Mouse (Mus musculus): Measurements from ENCODE around the gene Cep104. TPM values are rescaled to one million over a fixed set of nuclear protein-coding genes. Genes with fewer than 3 reads are reported as not detected.

The Cep104 gene
- polyA plus RNA-seq (2012; rRNA removed): 3.3 and 3.9 TPM in 2 replicates
- polyA plus RNA-seq (2014; fragmentation: Nextera tagmentation; extraction: Ambion mirVana): 5.1 and 6.3 TPM in 2 replicates

DNA sequence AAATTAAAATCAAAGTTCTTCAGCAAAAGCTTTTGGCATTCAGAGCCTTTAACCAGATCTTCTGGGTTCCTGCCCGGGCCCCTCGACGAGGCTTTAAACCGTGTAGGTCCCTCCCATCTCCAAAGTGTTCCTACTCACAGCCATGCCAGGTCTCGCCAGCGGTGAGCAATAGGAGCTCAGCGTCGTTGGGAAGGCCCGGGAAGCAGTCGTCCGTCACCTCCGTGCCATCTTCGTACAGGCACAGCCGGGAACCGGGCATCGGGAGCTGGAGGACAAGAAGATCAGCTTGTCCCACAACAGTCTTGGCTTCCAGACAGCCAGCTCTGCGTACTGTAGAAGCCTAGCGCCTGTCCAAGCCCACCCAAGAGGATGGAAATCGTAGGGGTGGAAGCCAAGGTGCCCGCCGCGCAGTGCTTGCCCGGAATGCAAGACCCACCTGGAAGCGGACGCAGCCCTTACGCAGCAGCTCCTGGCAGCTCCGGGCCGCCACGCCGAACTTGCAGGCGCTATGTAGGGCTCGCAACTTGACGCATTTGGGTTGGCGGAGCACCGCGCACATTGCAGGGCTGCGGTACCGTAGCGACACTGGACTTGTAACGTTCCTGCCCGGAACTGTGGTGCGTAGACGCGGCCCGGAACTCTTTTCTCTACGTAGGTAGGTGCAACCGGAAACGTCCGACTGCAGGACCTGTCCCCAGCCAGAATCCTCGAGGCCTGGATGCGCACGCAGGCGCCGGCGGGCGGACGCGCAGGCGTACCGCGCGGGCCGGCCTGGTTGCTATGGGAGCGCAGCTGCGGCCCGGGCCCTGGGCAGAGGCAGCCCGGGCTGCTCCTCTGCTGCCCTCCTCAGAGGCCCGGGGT, at the start of gene Cep104, which contains the start of gene Dffb:
TSS of gene Cep104 (plus strand) at position 764 of the 861 bp plus-strand sequence.
TSS of gene Dffb (minus strand) at position 696 of the 861 bp plus-strand sequence.
- H3K27me3 ChIP-seq (ENCODE audit: control insufficient read depth, insufficient read depth, low read length): no peaks in the 10 kb centered on the region
- ATAC-seq (ENCODE audit: insufficient read depth) (peak; percentile 96), DNase-seq (ENCODE audit: low read depth in 3 of 3, low spot score in 3 of 3) (peak; percentile 81 to 85 (median 83))
- peak within 1 kb of the TSS; percentile 84 to 97 for H3K4me3 ChIP-seq (ENCODE audit: insufficient read depth in 1 of 2, low read depth in 2 of 2, low read length in 2 of 2)
- peak within 1 kb of the TSS; percentile 97 for H3K4me2 ChIP-seq (ENCODE audit: low read depth)
- H3K36me3 ChIP-seq (replicated peaks; ENCODE audit: control insufficient read depth, insufficient read depth, low read depth): no peaks in the 10 kb centered on the region
- peak within 1 kb of the TSS; percentile 37 for H3K27ac ChIP-seq
- TF ChIP-seq EP300 (IDR thresholded peaks at IDR 0.05; ENCODE audit: low read depth) (no peak), CTCF (IDR thresholded peaks at IDR 0.05; ENCODE audit: low read depth) (no peak)
- H3K4me1 ChIP-seq (replicated peaks; ENCODE audit: control insufficient read depth in 2 of 2, insufficient read depth in 2 of 2, low read length in 1 of 2): peaks cover 14 to 17% of the 10 kb centered on the region in 2 experiments
- H3K9ac ChIP-seq (replicated peaks): peak within 1 kb of the TSS; percentile 89
- H3K9me3 ChIP-seq (ENCODE audit: control insufficient read depth, low read length): no peaks in the 10 kb centered on the region
- 1% methylated on average over 68 of the region's 68 CpGs for WGBS (ENCODE audit: insufficient replicate concordance)

- Histone ChIP-seq H3K4me2 (ENCODE audit: low read depth) (no peak overlapping the region), H3K27ac (no peak overlapping the region), H3K27me3 (ENCODE audit: control insufficient read depth, insufficient read depth, low read length) (no peaks in the 10 kb centered on the region), H3K4me1 (replicated peaks; ENCODE audit: control insufficient read depth in 2 of 2, insufficient read depth in 2 of 2, low read length in 1 of 2) (no peaks in the 10 kb centered on the region), H3K9me3 (ENCODE audit: control insufficient read depth, low read length) (no peaks in the 10 kb centered on the region), H3K4me3 (ENCODE audit: insufficient read depth in 1 of 2, low read depth in 2 of 2, low read length in 2 of 2) (no peak overlapping the region), H3K36me3 (replicated peaks; ENCODE audit: control insufficient read depth, insufficient read depth, low read depth) (no peaks in the 10 kb centered on the region), H3K9ac (replicated peaks) (no peak overlapping the region)
- WGBS (ENCODE audit: insufficient replicate concordance): 67% methylated on average over 11 of the region's 11 CpGs
- DNase-seq (ENCODE audit: low read depth in 3 of 3, low spot score in 3 of 3) (no peak), ATAC-seq (ENCODE audit: insufficient read depth) (no peak)
- TF ChIP-seq EP300 (IDR thresholded peaks at IDR 0.05; ENCODE audit: low read depth): no peak
- no peak for TF ChIP-seq CTCF (IDR thresholded peaks at IDR 0.05; ENCODE audit: low read depth)
Observed at GRCm38 (mm10) chr4:153928772-153929299, 46.2 kb upstream of the Cep104 start.

GRCm38 (mm10) chr4:153929425-153929824, 45.6 kb upstream of the Cep104 start:
- ATAC-seq (ENCODE audit: insufficient read depth) (no peak), DNase-seq (ENCODE audit: low read depth in 3 of 3, low spot score in 3 of 3) (no peak)
- no peaks in the 10 kb centered on the region for H3K9me3 ChIP-seq (ENCODE audit: control insufficient read depth, low read length)
- H3K4me1 ChIP-seq (replicated peaks; ENCODE audit: control insufficient read depth in 2 of 2, insufficient read depth in 2 of 2, low read length in 1 of 2): no peaks in the 10 kb centered on the region
- H3K4me2 ChIP-seq (ENCODE audit: low read depth): no peak overlapping the region
- no peaks in the 10 kb centered on the region for H3K36me3 ChIP-seq (replicated peaks; ENCODE audit: control insufficient read depth, insufficient read depth, low read depth)
- no peaks in the 10 kb centered on the region for H3K27me3 ChIP-seq (ENCODE audit: control insufficient read depth, insufficient read depth, low read length)
- WGBS (ENCODE audit: insufficient replicate concordance): 53% methylated on average over 10 of the region's 10 CpGs
- H3K4me3 ChIP-seq (ENCODE audit: insufficient read depth in 1 of 2, low read depth in 2 of 2, low read length in 2 of 2): no peak overlapping the region
- no peak overlapping the region for H3K27ac ChIP-seq
- TF ChIP-seq CTCF (IDR thresholded peaks at IDR 0.05; ENCODE audit: low read depth): no peak
- no peak overlapping the region for H3K9ac ChIP-seq (replicated peaks)

DNA sequence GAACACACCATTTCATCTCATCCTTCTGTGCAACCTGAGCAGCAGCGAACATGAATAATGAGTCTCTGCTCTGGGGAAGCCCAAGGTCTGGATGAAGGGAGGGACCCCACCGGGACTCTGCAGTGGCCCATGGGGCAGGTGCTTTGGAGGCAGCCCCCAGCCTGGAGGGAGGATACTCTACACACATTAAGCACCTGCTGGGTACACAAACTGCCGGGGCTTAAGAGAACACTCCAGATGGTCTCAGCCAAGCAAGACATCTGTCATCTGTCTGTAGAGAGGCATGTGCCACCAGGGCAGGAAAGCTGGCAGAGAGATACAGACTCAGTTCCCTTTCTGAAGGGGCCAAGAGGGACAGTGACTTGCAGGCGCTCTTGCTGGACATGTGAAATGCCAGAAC, 45.1 kb upstream of the Cep104 start:
- ATAC-seq (ENCODE audit: insufficient read depth): no peak
- Histone ChIP-seq H3K9me3 (ENCODE audit: control insufficient read depth, low read length) (no peaks in the 10 kb centered on the region), H3K27ac (no peak overlapping the region), H3K36me3 (replicated peaks; ENCODE audit: control insufficient read depth, insufficient read depth, low read depth) (no peaks in the 10 kb centered on the region), H3K9ac (replicated peaks) (no peak overlapping the region), H3K4me3 (ENCODE audit: insufficient read depth in 1 of 2, low read depth in 2 of 2, low read length in 2 of 2) (no peak overlapping the region), H3K4me2 (ENCODE audit: low read depth) (no peak overlapping the region), H3K4me1 (replicated peaks; ENCODE audit: control insufficient read depth in 2 of 2, insufficient read depth in 2 of 2, low read length in 1 of 2) (no peaks in the 10 kb centered on the region), H3K27me3 (ENCODE audit: control insufficient read depth, insufficient read depth, low read length) (no peaks in the 10 kb centered on the region)
- no peak for DNase-seq (ENCODE audit: low read depth in 3 of 3, low spot score in 3 of 3)
- WGBS (ENCODE audit: insufficient replicate concordance): 43% methylated on average over 4 of the region's 4 CpGs
- TF ChIP-seq EP300 (IDR thresholded peaks at IDR 0.05; ENCODE audit: low read depth) (no peak), CTCF (IDR thresholded peaks at IDR 0.05; ENCODE audit: low read depth) (no peak)

- ATAC-seq (ENCODE audit: insufficient read depth) (no peak), DNase-seq (ENCODE audit: low read depth in 3 of 3, low spot score in 3 of 3) (no peak)
- TF ChIP-seq CTCF (IDR thresholded peaks at IDR 0.05; ENCODE audit: low read depth): peak; percentile 73
- TF ChIP-seq EP300 (IDR thresholded peaks at IDR 0.05; ENCODE audit: low read depth): no peak
- Histone ChIP-seq H3K36me3 (replicated peaks; ENCODE audit: control insufficient read depth, insufficient read depth, low read depth) (no peaks in the 10 kb centered on the region), H3K4me2 (ENCODE audit: low read depth) (no peak overlapping the region), H3K27ac (no peak overlapping the region), H3K9ac (replicated peaks) (no peak overlapping the region), H3K4me1 (replicated peaks; ENCODE audit: control insufficient read depth in 2 of 2, insufficient read depth in 2 of 2, low read length in 1 of 2) (no peaks in the 10 kb centered on the region), H3K27me3 (ENCODE audit: control insufficient read depth, insufficient read depth, low read length) (0 out of 2 replicates have a peak, but pooled peaks cover 4% of the 10 kb centered on the region), H3K9me3 (ENCODE audit: control insufficient read depth, low read length) (no peaks in the 10 kb centered on the region), H3K4me3 (ENCODE audit: insufficient read depth in 1 of 2, low read depth in 2 of 2, low read length in 2 of 2) (no peak overlapping the region)
- WGBS (ENCODE audit: insufficient replicate concordance): 35% methylated on average over 4 of the region's 4 CpGs
Observed at GRCm38 (mm10) chr4:153943243-153943642, 31.8 kb upstream of the Cep104 start.

Data from liver, embryonic 14.5 days (tissue).